Mouse (Mus musculus) stomach, postnatal 0 days (tissue): ENCODE measurements at regions not wholly inside any gene's neighbourhood (a gene's known extent, or its start where the extent isn't known, plus 50 kb on each side); places are given as distances from the start of the nearest gene placed in this dataset.
A peak's percentile ranks its signal among the peaks of the same experiment; 100 is the strongest.

Experiments
- ATAC-seq: fragments of 200-750 bp; cut with Nextera tagmentation; 2 replicates; pipeline ENCODE4 v1.8.0; 2017; ENCODE audit not compliant: low FRiP score, low TSS enrichment
- DNase-seq: peaks from one replicate; pipeline ENCODE4 v3.0.0-alpha.2; 2016; ENCODE audit warnings: low spot score
- H3K27ac ChIP-seq: fragments of 300-500 bp; sonication (generic); replicated peaks from 2 replicates; pipeline ENCODE4 v1.5.1; 2014; ENCODE audit warnings: mild to moderate bottlenecking, control low read depth
- H3K27me3 ChIP-seq: fragments of 300-500 bp; sonication (generic); 2 replicates; pipeline ENCODE4 v1.6.1; 2014; ENCODE audit warnings: low read length; ENCODE audit not compliant: control insufficient read depth, insufficient read depth
- H3K36me3 ChIP-seq: fragments of 300-500 bp; sonication (generic); 2 replicates; pipeline ENCODE4 v1.6.1; 2014; ENCODE audit warnings: low read length, mixed read lengths; ENCODE audit not compliant: control insufficient read depth, insufficient read depth
- H3K4me1 ChIP-seq: fragments of 300-500 bp; sonication (generic); replicated peaks from 2 replicates; pipeline ENCODE4 v1.6.1; 2014; ENCODE audit warnings: antibody characterized with exemption; ENCODE audit not compliant: control insufficient read depth, insufficient read depth
- H3K4me2 ChIP-seq: fragments of 300-500 bp; sonication (generic); replicated peaks from 2 replicates; pipeline ENCODE4 v1.6.1; 2014; ENCODE audit warnings: low read depth, mild to moderate bottlenecking, control low read depth, moderate library complexity
- H3K4me3 ChIP-seq: fragments of 300-500 bp; sonication (generic); 2 replicates; pipeline ENCODE4 v1.5.1; 2014; ENCODE audit warnings: low read depth, low read length, control low read depth
- H3K9ac ChIP-seq: fragments of 300-500 bp; sonication (generic); 2 replicates; pipeline ENCODE4 v1.6.1; 2014; ENCODE audit warnings: mild to moderate bottlenecking, low read length, control low read depth, mixed read lengths
- H3K9me3 ChIP-seq: fragments of 300-500 bp; sonication (generic); 2 replicates; pipeline ENCODE4 v1.6.1; 2016; ENCODE audit warnings: low read length; ENCODE audit not compliant: control insufficient read depth
- CTCF ChIP-seq: IDR thresholded peaks from 2 replicates; pipeline ENCODE4 v1.5.1; 2016; ENCODE audit warnings: antibody characterized with exemption, low read depth, mild to moderate bottlenecking, moderate library complexity
- EP300 ChIP-seq: optimal IDR thresholded peaks from 2 replicates; pipeline ENCODE3; 2016; ENCODE audit warnings: antibody characterized with exemption
- WGBS: fragments of 180-500 bp; shearing (Covaris S2); extraction: QIAGEN DNeasy Blood & Tissue Kit; methylation state at CpG from one replicate; pipeline ENCODE4 v1.1.7; 2014; 5-methylcytosine and 5-hydroxymethylcytosine counted together

DNA sequence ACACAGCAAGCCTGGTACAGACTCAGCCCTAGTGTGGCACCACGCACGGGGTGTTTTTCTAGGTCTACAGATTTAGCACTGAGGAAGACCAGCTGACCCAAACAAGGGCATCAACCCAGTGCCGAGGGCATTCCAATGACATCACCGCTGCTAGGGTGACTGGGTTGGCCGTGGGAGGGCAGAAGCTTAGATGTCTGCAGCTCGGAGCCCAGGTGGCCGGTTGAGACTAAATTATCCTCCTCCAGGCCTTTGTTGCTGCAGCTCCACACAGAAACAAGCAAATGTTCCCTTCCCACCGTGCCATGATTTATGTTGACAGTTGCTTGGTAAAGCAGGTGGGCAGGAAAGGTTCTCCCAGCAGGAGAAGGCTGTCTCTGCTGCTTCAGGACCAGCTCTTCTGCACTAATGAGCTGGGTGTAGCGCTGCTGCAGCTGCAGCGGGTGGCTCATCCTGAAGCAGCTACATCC lies 198.8 kb upstream of the Peli2 start:
- ATAC-seq, result no peak
- 44% methylated on average over 10 of the region's 10 CpGs for WGBS

DNA sequence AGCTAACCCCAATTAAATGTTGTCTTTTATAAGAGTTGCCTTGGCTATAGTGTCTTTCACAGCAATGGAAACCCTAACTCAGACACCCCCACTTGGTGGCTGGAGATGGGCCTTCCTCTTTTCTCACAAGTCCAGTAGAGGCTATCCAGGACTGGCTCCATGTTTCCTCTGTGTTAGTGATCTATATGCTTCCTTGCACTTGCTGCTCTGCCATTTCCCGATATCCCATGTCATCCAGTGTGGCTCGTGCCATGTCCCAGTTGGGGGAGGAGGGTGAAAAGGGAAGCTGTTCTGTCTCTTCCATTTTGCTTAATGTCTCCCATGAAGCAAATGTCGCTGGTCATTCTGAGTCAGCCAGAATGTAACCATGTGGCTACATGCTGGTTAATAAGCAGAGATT lies 194.2 kb upstream of the Peli2 start:
- H3K9ac ChIP-seq, result no peak overlapping the region
- no peak for TF ChIP-seq CTCF
- no peak for TF ChIP-seq EP300
- 91% methylated on average over 3 of the region's 3 CpGs for WGBS

More for the DNA sequence above, 198.8 kb upstream of the Peli2 start:
- Histone ChIP-seq H3K9ac (no peak overlapping the region), H3K27ac (no peak overlapping the region), H3K27me3 (no peaks in the 10 kb centered on the region), H3K9me3 (no peaks in the 10 kb centered on the region), H3K4me3 (no peak overlapping the region), H3K36me3 (no peaks in the 10 kb centered on the region), H3K4me2 (no peak overlapping the region), H3K4me1 (no peaks in the 10 kb centered on the region)
- TF ChIP-seq CTCF (no peak), EP300 (no peak)
- no peak for DNase-seq

DNA sequence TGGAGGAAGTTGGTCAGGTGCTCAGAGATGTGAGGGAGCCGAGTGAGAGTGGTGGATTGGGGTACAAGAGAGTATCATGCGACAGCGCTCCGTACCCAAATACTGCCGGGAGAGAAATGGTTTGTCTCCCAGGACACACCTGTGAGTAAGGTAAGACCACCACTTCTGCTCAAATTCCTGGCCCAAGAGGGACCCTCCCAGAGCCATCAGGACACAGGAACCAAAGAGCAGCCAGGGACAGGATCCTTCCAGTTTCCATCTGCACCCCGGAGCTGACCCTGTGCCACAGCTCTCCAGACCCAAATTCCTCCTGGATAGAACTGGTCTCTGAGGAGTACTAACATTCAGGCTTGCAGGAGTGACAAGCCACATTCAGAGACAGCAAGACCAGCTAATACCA lies 185.2 kb upstream of the Peli2 start:
- WGBS, result 96% methylated on average over 6 of the region's 6 CpGs
- H3K36me3 ChIP-seq, result no peaks in the 10 kb centered on the region
- ATAC-seq, result no peak

More for the DNA sequence above, 194.2 kb upstream of the Peli2 start:
- ATAC-seq (no peak), DNase-seq (no peak)
- no peaks in the 10 kb centered on the region for H3K4me1 ChIP-seq
- no peaks in the 10 kb centered on the region for H3K9me3 ChIP-seq
- no peak overlapping the region for H3K4me3 ChIP-seq
- no peaks in the 10 kb centered on the region for H3K27me3 ChIP-seq
- H3K4me2 ChIP-seq, result no peak overlapping the region
- no peak overlapping the region for H3K27ac ChIP-seq
- H3K36me3 ChIP-seq, result no peaks in the 10 kb centered on the region

DNA sequence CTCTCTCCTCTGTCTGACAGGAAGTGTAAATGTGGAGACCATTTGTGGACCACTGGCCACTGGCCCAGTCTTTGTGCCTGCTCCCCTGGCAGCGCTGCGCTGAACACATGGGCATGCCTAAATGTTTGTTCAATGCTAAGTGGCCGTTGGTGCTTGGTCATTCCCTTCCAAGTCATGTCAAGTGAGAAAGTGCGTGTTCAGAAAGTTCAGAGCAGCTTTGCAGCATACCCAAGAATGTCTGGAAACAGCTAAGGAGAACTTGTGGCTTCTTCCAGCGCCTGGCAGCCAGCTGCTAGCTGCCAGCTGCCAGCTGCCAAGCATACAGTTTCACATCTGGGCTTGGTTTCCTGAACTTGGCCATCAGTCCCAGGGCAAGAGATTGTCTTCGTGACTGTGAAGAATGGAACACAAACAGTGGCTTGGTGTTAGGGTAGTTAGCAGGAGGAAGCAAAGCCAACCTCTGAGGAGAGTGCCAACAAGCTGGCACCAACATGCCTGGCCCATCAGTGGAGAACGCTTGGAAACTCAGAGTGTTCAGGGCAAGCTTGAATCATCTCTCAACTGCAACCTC lies 183.5 kb upstream of the Peli2 start:
- Histone ChIP-seq H3K4me3 (no peak overlapping the region), H3K9ac (no peak overlapping the region), H3K9me3 (no peaks in the 10 kb centered on the region), H3K4me1 (no peaks in the 10 kb centered on the region), H3K27me3 (no peaks in the 10 kb centered on the region), H3K36me3 (no peaks in the 10 kb centered on the region), H3K4me2 (no peak overlapping the region), H3K27ac (no peak overlapping the region)
- DNase-seq (no peak), ATAC-seq (no peak)
- 58% methylated on average over 7 of the region's 7 CpGs for WGBS
- TF ChIP-seq EP300 (no peak), CTCF (no peak)

More for the DNA sequence above, 185.2 kb upstream of the Peli2 start:
- no peak overlapping the region for H3K4me3 ChIP-seq
- no peak for TF ChIP-seq EP300
- no peak for TF ChIP-seq CTCF
- H3K27ac ChIP-seq, result no peak overlapping the region
- H3K9ac ChIP-seq, result no peak overlapping the region
- H3K4me1 ChIP-seq, result no peaks in the 10 kb centered on the region
- no peaks in the 10 kb centered on the region for H3K27me3 ChIP-seq
- H3K4me2 ChIP-seq, result no peak overlapping the region
- no peaks in the 10 kb centered on the region for H3K9me3 ChIP-seq
- DNase-seq, result no peak

DNA sequence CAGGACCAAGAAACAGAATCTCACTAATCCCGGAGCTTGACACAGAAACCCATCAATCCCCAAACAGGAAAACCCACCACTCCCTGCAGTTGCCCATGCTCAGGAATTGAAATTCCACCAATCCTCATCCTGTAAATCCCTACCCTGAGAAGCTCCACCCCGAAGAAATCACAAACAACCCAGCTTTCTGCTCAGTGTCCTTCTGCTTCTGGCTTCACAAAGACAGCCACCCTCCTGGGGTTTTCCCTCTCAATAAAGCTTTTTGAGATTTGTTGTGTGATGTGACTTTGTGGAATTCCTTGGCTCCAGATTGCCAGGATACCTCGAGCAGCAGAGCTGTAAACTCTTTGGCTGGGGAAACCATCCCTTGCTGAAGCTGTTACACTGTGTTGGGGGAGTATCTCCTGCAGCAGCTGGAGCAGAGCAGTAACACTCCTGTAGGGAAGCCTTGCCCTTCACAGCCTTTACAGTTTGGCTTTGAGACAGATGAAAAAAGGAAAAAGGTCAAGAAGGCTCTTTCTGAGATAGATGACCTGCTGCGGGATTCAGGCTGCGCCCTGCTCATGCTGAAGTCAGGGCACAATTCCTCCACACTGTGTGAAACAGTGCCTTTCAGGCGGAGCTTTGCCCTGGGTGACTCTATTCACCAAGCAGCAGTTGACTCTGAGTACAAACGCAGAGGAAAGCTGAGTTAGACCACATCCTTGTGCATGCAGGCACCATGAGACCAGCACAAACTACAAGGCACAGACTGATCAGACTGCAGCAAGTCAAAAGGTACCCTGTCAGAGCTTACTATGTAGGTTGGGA lies 180.6 kb upstream of the Peli2 start:
- H3K9ac ChIP-seq, result no peak overlapping the region
- 52% methylated on average over 7 of the region's 7 CpGs for WGBS
- no peaks in the 10 kb centered on the region for H3K9me3 ChIP-seq
- no peak for TF ChIP-seq EP300
- TF ChIP-seq CTCF, result no peak
- DNase-seq, result no peak
- no peak overlapping the region for H3K4me3 ChIP-seq
- H3K4me2 ChIP-seq, result no peak overlapping the region
- no peak overlapping the region for H3K27ac ChIP-seq
- H3K27me3 ChIP-seq, result no peaks in the 10 kb centered on the region
- H3K36me3 ChIP-seq, result no peaks in the 10 kb centered on the region
- ATAC-seq, result no peak
- H3K4me1 ChIP-seq, result no peaks in the 10 kb centered on the region

DNA sequence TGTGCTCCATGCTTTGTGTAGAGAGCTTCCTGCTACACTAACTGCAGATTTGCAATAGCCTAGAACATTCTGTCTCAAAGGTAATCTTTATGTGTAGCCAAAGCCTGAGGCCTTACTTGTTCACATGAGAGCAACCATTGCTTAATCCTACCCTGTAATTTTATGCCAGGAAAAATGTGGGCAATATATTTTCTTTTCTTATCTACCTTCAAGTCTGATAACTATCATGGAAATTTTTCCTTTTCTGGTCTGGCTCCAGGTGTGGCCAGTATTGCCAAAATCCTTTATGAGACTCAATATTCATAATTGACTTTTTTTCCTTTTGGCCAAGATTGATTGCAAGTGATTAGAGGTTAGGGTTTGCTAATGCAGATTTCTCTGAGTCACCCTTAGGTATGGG lies 178.0 kb upstream of the Peli2 start:
- Histone ChIP-seq H3K4me1 (no peaks in the 10 kb centered on the region), H3K9me3 (no peaks in the 10 kb centered on the region), H3K27me3 (no peaks in the 10 kb centered on the region), H3K27ac (no peak overlapping the region), H3K36me3 (no peaks in the 10 kb centered on the region), H3K9ac (no peak overlapping the region), H3K4me3 (no peak overlapping the region), H3K4me2 (no peak overlapping the region)
- ATAC-seq (no peak; the same call in 1 of the 2 replicates), DNase-seq (no peak)
- peak; percentile 82 for TF ChIP-seq EP300
- no peak for TF ChIP-seq CTCF
